Comparison of ENCODE assay signal across 7 mouse cellular contexts in the genomic region with DNA sequence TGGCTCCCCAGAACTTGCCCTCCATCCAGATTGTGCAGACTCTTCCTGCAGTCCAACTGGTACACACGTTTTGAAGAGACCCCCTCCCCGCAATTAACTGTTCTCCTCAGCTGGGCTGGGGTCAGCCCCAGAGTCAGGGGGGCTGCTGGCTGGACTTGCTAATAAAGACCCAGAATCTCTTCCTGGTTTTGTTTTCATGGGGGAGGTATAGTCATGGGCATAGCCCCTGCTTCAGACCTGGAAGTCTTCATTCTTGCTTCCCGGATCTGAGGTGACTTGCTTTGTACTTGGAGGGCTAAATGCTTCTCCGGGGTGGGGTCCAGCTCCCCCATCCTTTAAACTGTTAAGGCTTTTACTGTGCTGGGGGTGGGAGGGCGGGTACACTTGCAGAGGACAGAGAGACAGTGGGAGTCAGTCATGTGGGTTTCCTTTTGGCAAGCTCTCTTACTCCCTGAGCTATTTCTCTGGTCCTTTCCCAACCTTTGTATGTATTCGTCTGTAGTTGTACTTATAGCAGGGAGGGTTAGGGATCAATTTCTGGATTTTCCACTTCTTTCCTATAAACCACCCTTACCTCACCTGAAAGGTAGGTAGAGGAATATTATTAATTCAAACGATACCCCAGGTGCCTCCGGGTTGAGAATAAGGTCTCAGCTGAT. TPM values are rescaled to one million over a fixed set of nuclear protein-coding genes. Genes with fewer than 3 reads are reported as not detected.
DNase-seq lines count a peak whose midpoint lies in the region; ATAC-seq and TF ChIP-seq lines count a peak whose summit lies in the region.

A gene (plus strand): TSS at position 205 of the 659 bp plus-strand sequence.

- no peaks in the 10 kb centered on the region for H3K9me3 ChIP-seq in lung, postnatal 0 days (ENCODE audit: low read length)
- H3K9me3 ChIP-seq in forebrain, embryonic 16.5 days (ENCODE audit: control insufficient read depth, low read length): no peaks in the 10 kb centered on the region
- H3K9me3 ChIP-seq in stomach, embryonic 14.5 days (ENCODE audit: control insufficient read depth, low read depth, low read length): no peaks in the 10 kb centered on the region

- peak within 1 kb of the TSS; percentile 40; the same call in 1 of the 2 replicates for H3K27ac ChIP-seq in lung, postnatal 0 days (ENCODE audit: low read length)
- H3K27ac ChIP-seq in forebrain, embryonic 16.5 days (ENCODE audit: low read length): peak within 1 kb of the TSS; percentile 98
- H3K27ac ChIP-seq in stomach, embryonic 14.5 days (ENCODE audit: low read length): peak within 1 kb of the TSS; percentile 64

- peak within 1 kb of the TSS; percentile 48 for H3K4me2 ChIP-seq in lung, postnatal 0 days (replicated peaks; ENCODE audit: low read depth, low read length)
- H3K4me2 ChIP-seq in forebrain, embryonic 16.5 days (ENCODE audit: low read length): peak within 1 kb of the TSS; percentile 100
- H3K4me2 ChIP-seq in stomach, embryonic 14.5 days (replicated peaks; ENCODE audit: low read depth, low read length): peak within 1 kb of the TSS; percentile 66

- ATAC-seq in lung, postnatal 0 days: no peak
- ATAC-seq in forebrain, embryonic 16.5 days: 0 out of 2 replicates have a peak, but pooled peaks have one; percentile 3
- ATAC-seq in stomach, embryonic 14.5 days (ENCODE audit: insufficient number of reproducible peaks, insufficient read depth, low FRiP score, low read depth): no peak

- no peak for TF ChIP-seq CTCF in lung, postnatal 0 days (IDR thresholded peaks at IDR 0.05)

- no peak for DNase-seq in lung, postnatal 0 days (ENCODE audit: low spot score)
- DNase-seq in lung, adult 18-20 months: no peak
- no peak for DNase-seq in left cerebral cortex, postnatal 36 days (ENCODE audit: low spot score in 2 of 2)
- no peak for DNase-seq in frontal cortex, postnatal 14 days (ENCODE audit: low spot score in 2 of 2)
- DNase-seq in embryo, embryonic 11 days: no peak

- no peak within 1 kb of the TSS for H3K9ac ChIP-seq in lung, postnatal 0 days (replicated peaks; ENCODE audit: low read depth)
- peak within 1 kb of the TSS; percentile 77 for H3K9ac ChIP-seq in forebrain, embryonic 16.5 days (replicated peaks; ENCODE audit: low read depth, low read length)
- H3K9ac ChIP-seq in stomach, embryonic 14.5 days (replicated peaks; ENCODE audit: low read depth, low read length): no peak within 1 kb of the TSS; the same call in 1 of the 2 replicates

- peaks cover 19% of the 10 kb centered on the region for H3K4me1 ChIP-seq in lung, postnatal 0 days (ENCODE audit: insufficient read depth, low read depth, low read length)
- H3K4me1 ChIP-seq in forebrain, embryonic 16.5 days (replicated peaks; ENCODE audit: control insufficient read depth, insufficient read depth, low read length): peaks cover 51% of the 10 kb centered on the region
- peaks cover 47% of the 10 kb centered on the region for H3K4me1 ChIP-seq in stomach, embryonic 14.5 days (ENCODE audit: control insufficient read depth, insufficient read depth, low read length)

- H3K36me3 ChIP-seq in lung, postnatal 0 days (ENCODE audit: insufficient read depth, low read length): peaks cover 24% of the 10 kb centered on the region
- peaks cover 19% of the 10 kb centered on the region for H3K36me3 ChIP-seq in forebrain, embryonic 16.5 days (ENCODE audit: control insufficient read depth, insufficient read depth)
- peaks cover 28% of the 10 kb centered on the region for H3K36me3 ChIP-seq in stomach, embryonic 14.5 days (ENCODE audit: control insufficient read depth, insufficient read depth, low read length)

- WGBS in lung, postnatal 0 days: 33% methylated on average over 8 of the region's 8 CpGs
- 22% methylated on average over 8 of the region's 8 CpGs for WGBS in forebrain, embryonic 16.5 days
- WGBS in stomach, embryonic 14.5 days: 31% methylated on average over 8 of the region's 8 CpGs

- no peak for TF ChIP-seq EP300 in lung, postnatal 0 days (IDR thresholded peaks at IDR 0.05)

- H3K27me3 ChIP-seq in lung, postnatal 0 days (replicated peaks; ENCODE audit: insufficient read depth, low read length): 0 out of 2 replicates have a peak, but pooled peaks cover 3% of the 10 kb centered on the region
- no peaks in the 10 kb centered on the region for H3K27me3 ChIP-seq in forebrain, embryonic 16.5 days (replicated peaks; ENCODE audit: control insufficient read depth, insufficient read depth, low read length)
- H3K27me3 ChIP-seq in stomach, embryonic 14.5 days (ENCODE audit: control insufficient read depth, insufficient read depth, low read length): no peaks in the 10 kb centered on the region

- intact Hi-C loops in left cerebral cortex, postnatal 36 days (cut with DNase I): loop anchor here (5.0 kb wide), 3 partner anchors 60 to 135 kb away; a partner anchor contains a TSS

- H3K4me3 ChIP-seq in lung, postnatal 0 days (ENCODE audit: low read depth, low read length): peak within 1 kb of the TSS; percentile 12; the same call in 1 of the 2 replicates
- H3K4me3 ChIP-seq in forebrain, embryonic 16.5 days (replicated peaks; ENCODE audit: low read length): peak within 1 kb of the TSS; percentile 56
- H3K4me3 ChIP-seq in stomach, embryonic 14.5 days (ENCODE audit: low read depth, low read length): peak within 1 kb of the TSS; percentile 25

RNA-seq across cellular contexts. Expression of the gene that starts here (rescaled TPM):
- polyA plus RNA-seq in lung, postnatal 0 days (2015; fragmentation: Nextera tagmentation; extraction: Ambion mirVana): 1.1 and 2.3 TPM in 2 replicates
- polyA plus RNA-seq in forebrain, embryonic 16.5 days (2015; fragmentation: Nextera tagmentation; extraction: Ambion mirVana): 32.0 and 38.3 TPM in 2 replicates
- total RNA-seq in left cerebral cortex, postnatal 36 days (2021): 100 to 1,000 TPM; 103 to 106 TPM
- 3.5 and 4.0 TPM in 2 replicates for polyA plus RNA-seq in stomach, embryonic 14.5 days (2014; fragmentation: Nextera tagmentation; extraction: Ambion mirVana)

Comparison
In these comparisons a context has a peak if more than half of its experiments do, and no peak if none do; other contexts are left out.
1. H3K27ac ChIP-seq: peak in every context shown above with its lines; median percentile 98 in forebrain, embryonic 16.5 days; 64 in stomach, embryonic 14.5 days; 40 in lung, postnatal 0 days.
2. H3K4me2 ChIP-seq: peak in every context shown above with its lines; median percentile 100 in forebrain, embryonic 16.5 days; 66 in stomach, embryonic 14.5 days; 48 in lung, postnatal 0 days.